In genomic region chr17:50505910-50506634, GRCm38 (mm10) we compare ENCODE assay signal across 14 mouse cellular contexts.
"Had no signal": no experiment of that assay in that cellular context is flagged by ENCODE, and none has a peak within 500 bp of the region (broad histone marks: within the 10 kb centered on the region; RNA-seq: fewer than 3 reads in every experiment).

No protein-coding gene starts in this region.

- H3K9me3 ChIP-seq: liver, embryonic 13.5 days; lung, embryonic 15.5 days; midbrain, embryonic 13.5 days; neural tube, embryonic 13.5 days had no signal

- H3K4me3 ChIP-seq: left cerebral cortex, adult 2 months; liver, embryonic 13.5 days; lung, embryonic 15.5 days; midbrain, embryonic 13.5 days; neural tube, embryonic 13.5 days had no signal

- H3K9ac ChIP-seq: liver, embryonic 13.5 days; liver, postnatal 0 days; lung, embryonic 15.5 days; midbrain, embryonic 13.5 days; neural tube, embryonic 13.5 days had no signal

- ATAC-seq: intestine, embryonic 16.5 days; liver, postnatal 0 days; midbrain, embryonic 13.5 days had no signal

- DNase-seq: kidney, adult 8-10 months; kidney, postnatal 14 days; liver; liver, embryonic 13.5 days; liver, postnatal 0 days; lung, postnatal 14 days; retina, postnatal 1 day; right cerebral cortex, postnatal 25 days; thymus, postnatal 36 days had no signal

- H3K36me3 ChIP-seq: liver, embryonic 13.5 days; lung, embryonic 15.5 days; midbrain, embryonic 13.5 days; neural tube, embryonic 13.5 days had no signal

- H3K4me2 ChIP-seq: liver, embryonic 13.5 days; lung, embryonic 15.5 days; midbrain, embryonic 13.5 days; neural tube, embryonic 13.5 days had no signal

- H3K27me3 ChIP-seq: lung, embryonic 15.5 days; neural tube, embryonic 13.5 days had no signal

- H3K27ac ChIP-seq: left cerebral cortex, adult 2 months; liver, embryonic 13.5 days; lung, embryonic 15.5 days; midbrain, embryonic 13.5 days; neural tube, embryonic 13.5 days had no signal
